In the genomic region with DNA sequence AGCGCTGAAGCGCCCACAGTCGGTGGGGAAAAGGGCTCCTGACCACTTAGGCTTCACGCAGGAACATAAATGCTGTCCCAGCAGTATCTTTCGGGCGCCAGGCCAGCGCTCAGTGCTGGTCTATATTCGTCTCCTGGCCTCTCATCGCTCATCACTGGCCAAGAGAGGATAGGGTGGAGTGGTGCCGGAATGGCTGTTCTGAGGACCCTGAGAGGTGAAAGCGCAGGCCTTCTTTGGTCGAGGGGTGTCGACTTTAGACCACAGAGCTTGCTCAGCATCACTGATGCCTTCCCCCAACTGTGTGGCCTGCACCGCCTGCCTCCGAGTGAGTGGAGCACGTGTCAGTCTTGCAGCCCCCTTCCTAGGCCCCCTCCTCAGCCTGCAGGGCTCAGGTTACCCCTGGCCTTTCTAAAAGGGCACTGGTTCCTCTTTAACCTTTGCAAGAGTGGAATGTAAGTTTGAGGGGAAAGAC, we compare ENCODE assay signal across 8 mouse cellular contexts. TPM values are rescaled to one million over a fixed set of nuclear protein-coding genes. Genes with fewer than 3 reads are reported as not detected.
DNase-seq lines count a peak whose midpoint lies in the region; ATAC-seq and TF ChIP-seq lines count a peak whose summit lies in the region.

No protein-coding gene starts in this region.

- intact Hi-C loops in left cerebral cortex, postnatal 4 days (cut with DNase I): no loop called here

- H3K36me3 ChIP-seq in hindbrain, embryonic 15.5 days: peaks cover 8% of the 10 kb centered on the region
- peaks cover 6% of the 10 kb centered on the region; the same call in 1 of the 2 replicates for H3K36me3 ChIP-seq in lung, postnatal 0 days (ENCODE audit: insufficient read depth, low read length)
- no peaks in the 10 kb centered on the region for H3K36me3 ChIP-seq in stomach, postnatal 0 days (ENCODE audit: control insufficient read depth, insufficient read depth, low read length)

- ATAC-seq in hindbrain, embryonic 15.5 days (ENCODE audit: low FRiP score, low read depth): no peak
- no peak for ATAC-seq in lung, postnatal 0 days
- peak; percentile 9; the same call in 1 of the 2 replicates for ATAC-seq in stomach, postnatal 0 days (ENCODE audit: low FRiP score, low TSS enrichment)

- TF ChIP-seq POLR2A in bone marrow macrophage, adult 2 months (IDR thresholded peaks at IDR 0.05; ENCODE audit: borderline replicate concordance, low read depth, low read length): no peak

- DNase-seq in left cerebral cortex, postnatal 4 days: peak; percentile 48
- no peak for DNase-seq in left cerebral cortex, adult 8-10 months (ENCODE audit: low spot score in 2 of 2)
- DNase-seq in gastrocnemius, adult 18-20 months (ENCODE audit: low spot score): peak; percentile 89
- DNase-seq in lung, postnatal 0 days (ENCODE audit: low spot score): peak; percentile 41
- DNase-seq in stomach, postnatal 0 days (ENCODE audit: low spot score): no peak
- no peak for DNase-seq in right cerebral cortex, adult 18-20 months

- peak overlapping the region; percentile 98; the same call in 1 of the 2 replicates for H3K9ac ChIP-seq in hindbrain, embryonic 15.5 days
- H3K9ac ChIP-seq in lung, postnatal 0 days (replicated peaks; ENCODE audit: low read depth): peak overlapping the region; percentile 10
- H3K9ac ChIP-seq in stomach, postnatal 0 days (ENCODE audit: low read length): peak overlapping the region; percentile 67

- H3K27me3 ChIP-seq in hindbrain, embryonic 15.5 days: no peaks in the 10 kb centered on the region
- no peaks in the 10 kb centered on the region for H3K27me3 ChIP-seq in lung, postnatal 0 days (replicated peaks; ENCODE audit: insufficient read depth, low read length)
- H3K27me3 ChIP-seq in stomach, postnatal 0 days (ENCODE audit: control insufficient read depth, insufficient read depth, low read length): no peaks in the 10 kb centered on the region

- no peaks in the 10 kb centered on the region for H3K9me3 ChIP-seq in hindbrain, embryonic 15.5 days
- H3K9me3 ChIP-seq in lung, postnatal 0 days (ENCODE audit: low read length): no peaks in the 10 kb centered on the region
- H3K9me3 ChIP-seq in stomach, postnatal 0 days (ENCODE audit: control insufficient read depth, low read length): no peaks in the 10 kb centered on the region

- H3K27ac ChIP-seq in bone marrow macrophage, adult 2 months (ENCODE audit: insufficient read depth, low read depth, low read length): peak overlapping the region; percentile 97
- 0 out of 2 replicates have a peak overlapping the region, but pooled peaks have one; percentile 98 for H3K27ac ChIP-seq in hindbrain, embryonic 15.5 days (replicated peaks)
- H3K27ac ChIP-seq in lung, postnatal 0 days (ENCODE audit: low read length): peak overlapping the region; percentile 99
- H3K27ac ChIP-seq in stomach, postnatal 0 days (replicated peaks): peak overlapping the region; percentile 100

- TF ChIP-seq CTCF in bone marrow macrophage, adult 2 months (IDR thresholded peaks at IDR 0.05; ENCODE audit: low read depth, low read length): no peak
- TF ChIP-seq CTCF in lung, postnatal 0 days (IDR thresholded peaks at IDR 0.05): no peak
- no peak for TF ChIP-seq CTCF in stomach, postnatal 0 days (IDR thresholded peaks at IDR 0.05; ENCODE audit: low read depth)

- WGBS in hindbrain, embryonic 15.5 days: 6% methylated on average over 16 of the region's 16 CpGs
- 12% methylated on average over 16 of the region's 16 CpGs for WGBS in lung, postnatal 0 days
- 15% methylated on average over 16 of the region's 16 CpGs for WGBS in stomach, postnatal 0 days

- peak overlapping the region; percentile 84 for H3K4me3 ChIP-seq in bone marrow macrophage, adult 2 months (ENCODE audit: insufficient read depth, low read length)
- H3K4me3 ChIP-seq in hindbrain, embryonic 15.5 days: peak overlapping the region; percentile 98
- peak overlapping the region; percentile 99 for H3K4me3 ChIP-seq in lung, postnatal 0 days (ENCODE audit: low read depth, low read length)
- H3K4me3 ChIP-seq in stomach, postnatal 0 days (ENCODE audit: low read depth, low read length): peak overlapping the region; percentile 100

- H3K4me1 ChIP-seq in bone marrow macrophage, adult 2 months (ENCODE audit: control insufficient read depth, insufficient read depth, low read length): peaks cover 32% of the 10 kb centered on the region
- H3K4me1 ChIP-seq in hindbrain, embryonic 15.5 days (replicated peaks): peaks cover 41% of the 10 kb centered on the region
- peaks cover 19% of the 10 kb centered on the region for H3K4me1 ChIP-seq in lung, postnatal 0 days (ENCODE audit: insufficient read depth, low read depth, low read length)
- H3K4me1 ChIP-seq in stomach, postnatal 0 days (replicated peaks; ENCODE audit: control insufficient read depth, insufficient read depth): peaks cover 5% of the 10 kb centered on the region; the same call in 1 of the 2 replicates

- H3K4me2 ChIP-seq in hindbrain, embryonic 15.5 days: peak overlapping the region; percentile 77
- peak overlapping the region; percentile 74 for H3K4me2 ChIP-seq in lung, postnatal 0 days (replicated peaks; ENCODE audit: low read depth, low read length)
- H3K4me2 ChIP-seq in stomach, postnatal 0 days (replicated peaks; ENCODE audit: low read depth): peak overlapping the region; percentile 90

- TF ChIP-seq EP300 in lung, postnatal 0 days (IDR thresholded peaks at IDR 0.05): no peak
- TF ChIP-seq EP300 in stomach, postnatal 0 days (optimal IDR thresholded peaks at IDR 0.05): no peak

RNA-seq across cellular contexts. Expression of a gene that starts 0.5 kb away (rescaled TPM):
- total RNA-seq in left cerebral cortex, postnatal 4 days (2021): 1 to 10 TPM; 8.1 to 9.3 TPM
- total RNA-seq in left cerebral cortex, adult 8-10 months (2022): 10 to 100 TPM; 10.5 to 14.1 (median 12.5) TPM
- 4.7 and 7.4 TPM in 2 replicates for polyA plus RNA-seq in bone marrow macrophage, adult 2 months (2012; ENCODE audit: insufficient read depth, insufficient read length, missing spikeins)
- 1,000 to 10,000 TPM; 5,616 to 7,081 TPM for total RNA-seq in gastrocnemius, adult 18-20 months (2021)
- polyA plus RNA-seq in hindbrain, embryonic 15.5 days (2015; fragmentation: Nextera tagmentation; extraction: Ambion mirVana): 6.7 and 8.7 TPM in 2 replicates
- 20.8 and 23.1 TPM in 2 replicates for polyA plus RNA-seq in lung, postnatal 0 days (2015; fragmentation: Nextera tagmentation; extraction: Ambion mirVana)
- 9.6 and 10.8 TPM in 2 replicates for polyA plus RNA-seq in stomach, postnatal 0 days (2015; fragmentation: Nextera tagmentation; extraction: Ambion mirVana)

RNA-seq across cellular contexts. Expression of a gene that starts 2.0 kb away (rescaled TPM):
- 100 to 1,000 TPM; 319 to 321 TPM for total RNA-seq in left cerebral cortex, postnatal 4 days (2021)
- total RNA-seq in left cerebral cortex, adult 8-10 months (2022): 100 to 1,000 TPM; 203 to 237 (median 220) TPM
- polyA plus RNA-seq in bone marrow macrophage, adult 2 months (2012; ENCODE audit: insufficient read depth, insufficient read length, missing spikeins): 1,781 and 1,801 TPM in 2 replicates
- 100 to 1,000 TPM; 217 to 233 TPM for total RNA-seq in gastrocnemius, adult 18-20 months (2021)
- 722 and 792 TPM in 2 replicates for polyA plus RNA-seq in hindbrain, embryonic 15.5 days (2015; fragmentation: Nextera tagmentation; extraction: Ambion mirVana)
- 1,176 and 1,206 TPM in 2 replicates for polyA plus RNA-seq in lung, postnatal 0 days (2015; fragmentation: Nextera tagmentation; extraction: Ambion mirVana)
- polyA plus RNA-seq in stomach, postnatal 0 days (2015; fragmentation: Nextera tagmentation; extraction: Ambion mirVana): 1,446 and 1,550 TPM in 2 replicates

RNA-seq across cellular contexts. Expression of a gene that starts 9.2 kb away (rescaled TPM):
- 10 to 100 TPM; 88.6 to 92.5 TPM for total RNA-seq in left cerebral cortex, postnatal 4 days (2021)
- total RNA-seq in left cerebral cortex, adult 8-10 months (2022): 100 to 1,000 TPM; 124 to 140 (median 132) TPM
- 99.9 and 110 TPM in 2 replicates for polyA plus RNA-seq in bone marrow macrophage, adult 2 months (2012; ENCODE audit: insufficient read depth, insufficient read length, missing spikeins)
- total RNA-seq in gastrocnemius, adult 18-20 months (2021): 100 to 1,000 TPM; 292 to 304 TPM
- 167 and 176 TPM in 2 replicates for polyA plus RNA-seq in hindbrain, embryonic 15.5 days (2015; fragmentation: Nextera tagmentation; extraction: Ambion mirVana)
- polyA plus RNA-seq in lung, postnatal 0 days (2015; fragmentation: Nextera tagmentation; extraction: Ambion mirVana): 118 and 121 TPM in 2 replicates
- 120 and 121 TPM in 2 replicates for polyA plus RNA-seq in stomach, postnatal 0 days (2015; fragmentation: Nextera tagmentation; extraction: Ambion mirVana)

RNA-seq across cellular contexts. Expression of a gene that starts 9.5 kb away (rescaled TPM):
- 10 to 100 TPM; 52.1 to 52.3 TPM for total RNA-seq in left cerebral cortex, postnatal 4 days (2021)
- total RNA-seq in left cerebral cortex, adult 8-10 months (2022): 10 to 100 TPM; 87.8 to 96.5 (median 89.7) TPM
- polyA plus RNA-seq in bone marrow macrophage, adult 2 months (2012; ENCODE audit: insufficient read depth, insufficient read length, missing spikeins): 70.1 and 76.6 TPM in 2 replicates
- 10 to 100 TPM; 35.3 to 37.2 TPM for total RNA-seq in gastrocnemius, adult 18-20 months (2021)
- polyA plus RNA-seq in hindbrain, embryonic 15.5 days (2015; fragmentation: Nextera tagmentation; extraction: Ambion mirVana): 94.8 and 109 TPM in 2 replicates
- 112 and 119 TPM in 2 replicates for polyA plus RNA-seq in lung, postnatal 0 days (2015; fragmentation: Nextera tagmentation; extraction: Ambion mirVana)
- 62.8 and 70.5 TPM in 2 replicates for polyA plus RNA-seq in stomach, postnatal 0 days (2015; fragmentation: Nextera tagmentation; extraction: Ambion mirVana)

RNA-seq across cellular contexts. Expression of a gene that starts 12.7 kb away (rescaled TPM):
- total RNA-seq in left cerebral cortex, postnatal 4 days (2021): 10 to 100 TPM; 50.6 to 56.8 TPM
- 10 to 100 TPM; 52.5 to 69.9 (median 59.3) TPM for total RNA-seq in left cerebral cortex, adult 8-10 months (2022)
- polyA plus RNA-seq in bone marrow macrophage, adult 2 months (2012; ENCODE audit: insufficient read depth, insufficient read length, missing spikeins): 86.8 and 101 TPM in 2 replicates
- 100 to 1,000 TPM in 1 of 2 experiments, 10 to 100 TPM in 1; 83.4 to 103 TPM for total RNA-seq in gastrocnemius, adult 18-20 months (2021)
- polyA plus RNA-seq in hindbrain, embryonic 15.5 days (2015; fragmentation: Nextera tagmentation; extraction: Ambion mirVana): 152 and 164 TPM in 2 replicates
- 84.6 and 95.5 TPM in 2 replicates for polyA plus RNA-seq in lung, postnatal 0 days (2015; fragmentation: Nextera tagmentation; extraction: Ambion mirVana)
- 77.7 and 79.4 TPM in 2 replicates for polyA plus RNA-seq in stomach, postnatal 0 days (2015; fragmentation: Nextera tagmentation; extraction: Ambion mirVana)

Comparison
In these comparisons a context has a peak if more than half of its experiments do, and no peak if none do; other contexts are left out.
1. DNase-seq: peak in left cerebral cortex, postnatal 4 days (single experiment), gastrocnemius, adult 18-20 months (single experiment) and lung, postnatal 0 days (single experiment); none in left cerebral cortex, adult 8-10 months (0 of 2), stomach, postnatal 0 days (single experiment) and right cerebral cortex, adult 18-20 months (single experiment).
2. H3K9ac ChIP-seq: peak in every context shown above with its lines; median percentile 98 in hindbrain, embryonic 15.5 days; 67 in stomach, postnatal 0 days; 10 in lung, postnatal 0 days.
3. Peak in every context shown above with its lines, with median percentiles within 50 percentile points of each other: H3K27ac ChIP-seq, H3K4me3 ChIP-seq and H3K4me2 ChIP-seq.